Mouse (Mus musculus): ENCODE results near the gene Nab1.

DNA sequence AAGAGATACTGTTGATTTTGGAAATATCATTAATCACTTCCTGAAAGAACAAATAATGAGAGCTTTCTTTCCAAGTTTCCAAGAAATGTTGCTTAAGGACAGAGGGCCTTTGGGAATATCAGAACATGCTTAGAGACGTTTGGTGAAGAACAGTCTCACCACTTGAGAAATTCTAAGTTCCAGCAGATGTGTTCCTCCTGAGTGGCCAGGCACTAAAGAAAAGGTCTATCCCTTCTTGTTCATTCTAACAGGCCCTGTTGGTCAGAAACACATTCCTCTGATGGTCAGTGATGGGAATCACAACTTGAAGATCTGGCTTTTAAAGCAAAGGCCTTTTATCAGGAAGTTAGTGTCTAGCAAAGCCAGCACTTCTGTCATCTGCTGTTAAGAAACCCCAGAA is 76.6 kb downstream of the Nab1 start:
- TF ChIP-seq CTCF (IDR thresholded peaks at IDR 0.05; ENCODE audit: borderline replicate concordance, insufficient read depth, low read length) (no peak), POLR2A (IDR thresholded peaks at IDR 0.05; ENCODE audit: low read depth, low read length) (no peak)

All from embryonic fibroblast, embryonic 13.5 days (primary cell).